Mouse (Mus musculus): ENCODE data around the gene Tpi1.
"Not testable (repeated sequence)": the region's sequence is repeated elsewhere in the genome, so short reads cannot be mapped to it uniquely, and the experiment has no call there.

Tpi1 gene

DNA sequence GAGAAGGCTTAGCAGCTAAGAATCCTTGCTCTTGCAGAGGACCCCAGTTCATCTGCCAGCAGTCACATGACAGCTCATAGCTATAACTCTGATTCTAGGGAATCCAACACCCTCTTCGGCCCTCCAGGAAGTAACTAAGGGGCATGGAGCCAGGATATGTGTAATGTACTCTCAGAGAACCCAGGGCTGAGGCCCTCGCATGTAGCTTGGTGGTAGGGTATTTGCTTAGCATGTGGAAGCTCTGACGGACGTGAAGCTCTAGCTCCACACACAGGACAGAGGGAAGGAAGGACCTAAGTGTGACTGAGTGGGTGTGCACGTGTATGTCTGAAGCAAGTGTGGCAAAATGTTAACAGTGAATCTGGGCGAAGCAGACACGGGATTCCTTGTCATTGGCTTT, 22.3 kb upstream of the Tpi1 start:
- in situ Hi-C loops (cut with MboI; ENCODE audit: low pct_unique_long_range_greater_than_20kb in 1 of 2, low sequenced_read_pairs in 2 of 2, unreplicated experiment in 1 of 2) = no loop called here

- in situ Hi-C loops (cut with MboI; ENCODE audit: low pct_unique_long_range_greater_than_20kb in 1 of 2, low sequenced_read_pairs in 2 of 2, unreplicated experiment in 1 of 2) = no loop called here
Observed at GRCm38 (mm10) chr6:124835531-124835930, 21.4 kb upstream of the Tpi1 start.

DNA sequence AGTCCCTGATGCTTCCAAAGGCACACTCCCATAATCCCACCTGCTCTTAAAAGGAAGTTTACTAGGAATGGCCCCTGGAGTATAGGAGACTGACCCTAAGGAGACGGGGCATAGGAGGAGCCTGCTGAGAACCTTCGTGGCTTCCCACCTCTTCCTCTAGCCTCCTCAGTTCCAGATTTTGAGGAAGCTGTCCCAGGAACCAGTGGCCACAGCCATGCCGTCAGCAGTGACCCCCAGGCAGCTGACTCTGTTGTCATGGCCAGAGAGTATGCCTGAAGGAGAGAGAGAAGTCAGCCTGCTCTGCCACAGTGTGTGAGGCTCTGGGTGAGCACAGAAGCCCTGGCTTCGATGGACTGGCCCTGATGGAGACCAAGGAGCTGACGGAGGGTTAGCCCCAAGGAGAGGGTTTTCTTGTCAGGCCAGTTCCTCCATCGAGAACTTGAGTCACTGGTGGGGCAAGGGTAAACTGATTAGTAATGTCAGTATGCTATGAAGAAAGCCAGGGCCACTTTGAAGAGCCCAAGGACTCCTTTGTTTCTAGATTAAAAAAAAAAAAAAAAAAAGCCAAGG, 20.5 kb upstream of the Tpi1 start:
- in situ Hi-C loops (cut with MboI; ENCODE audit: low pct_unique_long_range_greater_than_20kb in 1 of 2, low sequenced_read_pairs in 2 of 2, unreplicated experiment in 1 of 2) = no loop called here

- in situ Hi-C loops (cut with MboI; ENCODE audit: low pct_unique_long_range_greater_than_20kb in 1 of 2, low sequenced_read_pairs in 2 of 2, unreplicated experiment in 1 of 2) = no loop called here
Observed at GRCm38 (mm10) chr6:124831649-124832048, 17.6 kb upstream of the Tpi1 start.

DNA sequence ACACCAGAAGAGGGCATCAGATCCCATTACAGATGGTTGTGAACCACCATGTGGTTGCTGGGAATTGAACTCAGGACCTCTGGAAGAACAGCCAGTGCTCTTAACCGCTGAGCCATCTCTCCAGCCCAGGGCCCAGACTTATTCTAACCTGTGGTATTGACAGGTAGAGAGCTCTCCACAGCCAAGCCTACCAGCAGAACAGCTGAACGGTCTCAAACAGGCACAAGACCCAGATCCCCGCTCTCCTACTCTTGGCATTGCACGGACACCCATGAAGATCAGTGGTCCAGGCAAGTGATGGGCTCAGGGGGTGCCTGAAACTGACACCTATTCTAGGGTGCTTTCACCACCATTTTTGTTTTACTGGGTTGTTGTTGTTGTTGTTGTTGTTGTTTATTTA, 17.1 kb upstream of the Tpi1 start:
- in situ Hi-C loops (cut with MboI; ENCODE audit: low pct_unique_long_range_greater_than_20kb in 1 of 2, low sequenced_read_pairs in 2 of 2, unreplicated experiment in 1 of 2) = not testable (repeated sequence)

GRCm38 (mm10) chr6:124829799-124830700, 16.0 kb upstream of the Tpi1 start:
- in situ Hi-C loops (cut with MboI; ENCODE audit: low pct_unique_long_range_greater_than_20kb in 1 of 2, low sequenced_read_pairs in 2 of 2, unreplicated experiment in 1 of 2) = no loop called here

DNA sequence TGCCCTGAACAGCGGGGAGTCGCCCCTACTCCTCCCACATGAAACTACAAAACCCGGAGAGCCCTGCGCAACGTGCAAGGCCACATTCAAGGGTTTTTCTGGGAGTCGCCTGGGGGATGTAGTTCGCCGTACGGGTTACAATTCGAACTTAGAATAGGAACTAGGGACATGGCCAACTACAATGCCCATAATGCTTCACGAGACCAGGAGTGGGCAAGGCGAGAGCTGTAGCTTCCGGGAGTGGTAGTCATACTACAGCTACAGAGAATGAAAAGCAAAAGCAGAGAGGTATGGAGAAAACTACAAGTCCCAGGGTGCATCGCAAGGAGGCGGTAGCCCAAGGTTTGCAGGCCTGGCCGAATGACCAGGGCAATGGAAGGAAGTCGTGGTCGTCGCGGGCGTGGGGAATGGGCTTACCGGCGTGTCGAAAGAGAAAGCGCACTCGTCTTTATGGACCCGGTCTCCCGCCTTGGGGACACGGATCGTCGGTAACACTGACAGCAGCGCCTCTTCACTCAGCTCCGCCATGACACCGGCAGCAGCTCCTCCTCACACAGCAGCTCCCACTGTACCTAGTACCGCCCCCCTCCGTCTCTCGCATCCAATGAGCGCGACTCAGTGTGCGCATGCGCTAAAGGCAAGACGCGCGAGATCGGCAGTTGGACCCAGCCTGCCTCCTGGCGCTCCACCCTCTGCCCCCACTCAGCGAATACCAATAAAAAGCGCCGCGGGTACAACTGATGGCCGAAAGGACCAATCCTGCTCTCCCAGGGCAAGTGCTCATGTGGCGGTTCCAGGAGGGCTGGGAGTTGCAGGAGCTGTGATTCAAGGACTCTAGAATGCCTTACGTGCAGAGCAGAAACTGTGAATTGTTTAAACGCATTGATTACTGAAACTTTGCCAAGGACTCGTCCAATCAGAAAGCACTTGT, 15.0 kb upstream of the Tpi1 start, which contains the start of the genes Usp5 and Cdca3:
Gene Usp5 (minus strand): TSS at position 617 of the 931 bp plus-strand sequence.
Gene Cdca3 (plus strand): TSS at position 680 of the 931 bp plus-strand sequence.
- in situ Hi-C loops (cut with MboI; ENCODE audit: low pct_unique_long_range_greater_than_20kb in 1 of 2, low sequenced_read_pairs in 2 of 2, unreplicated experiment in 1 of 2) = no loop called here

- in situ Hi-C loops (cut with MboI; ENCODE audit: low pct_unique_long_range_greater_than_20kb in 1 of 2, low sequenced_read_pairs in 2 of 2, unreplicated experiment in 1 of 2) = no loop called here
Observed at GRCm38 (mm10) chr6:124828101-124828592, 14.1 kb upstream of the Tpi1 start.

DNA sequence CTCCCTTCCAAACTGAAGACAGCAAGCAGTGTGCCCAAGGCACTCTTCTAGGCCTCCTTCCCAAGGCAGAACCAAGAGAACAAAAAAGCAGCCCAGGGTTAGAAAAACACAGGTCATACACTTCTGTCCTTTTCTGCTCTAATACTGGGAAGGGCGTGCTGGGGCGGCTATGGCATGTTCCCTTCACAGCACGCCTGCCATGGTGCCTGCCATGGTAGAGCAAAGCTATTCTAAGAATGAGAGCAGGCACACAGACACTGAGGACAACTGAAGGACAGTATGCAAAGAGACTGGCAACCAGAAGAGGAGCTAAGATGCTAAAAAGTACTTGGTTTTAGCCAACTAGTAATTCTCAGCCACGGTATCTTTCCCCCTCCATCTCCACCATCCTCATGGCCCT, 8.0 kb upstream of the Tpi1 start:
- in situ Hi-C loops (cut with MboI; ENCODE audit: low pct_unique_long_range_greater_than_20kb in 1 of 2, low sequenced_read_pairs in 2 of 2, unreplicated experiment in 1 of 2) = no loop called here

DNA sequence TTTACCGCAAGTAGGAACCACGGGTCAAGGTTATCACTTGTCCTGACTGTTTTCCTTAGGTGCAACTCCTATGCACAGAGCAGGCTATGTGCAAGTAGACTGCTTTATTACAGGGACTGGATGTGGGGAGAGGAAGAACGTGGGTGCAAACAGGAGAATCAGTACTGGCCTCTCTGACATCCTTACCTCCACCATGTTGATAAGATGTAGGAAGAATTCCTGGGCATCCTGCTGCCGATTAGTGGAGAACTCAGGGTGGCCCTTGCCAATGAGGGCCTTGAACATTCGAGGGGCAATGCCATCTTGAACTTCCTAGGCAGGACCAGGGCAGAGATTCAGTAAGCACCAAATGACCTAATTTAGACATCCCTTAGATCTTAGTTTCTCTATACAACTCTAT, 6.8 kb upstream of the Tpi1 start:
- in situ Hi-C loops (cut with MboI; ENCODE audit: low pct_unique_long_range_greater_than_20kb in 1 of 2, low sequenced_read_pairs in 2 of 2, unreplicated experiment in 1 of 2) = no loop called here

GRCm38 (mm10) chr6:124817971-124818370, 3.9 kb upstream of the Tpi1 start:
- in situ Hi-C loops (cut with MboI; ENCODE audit: low pct_unique_long_range_greater_than_20kb in 1 of 2, low sequenced_read_pairs in 2 of 2, unreplicated experiment in 1 of 2) = no loop called here

DNA sequence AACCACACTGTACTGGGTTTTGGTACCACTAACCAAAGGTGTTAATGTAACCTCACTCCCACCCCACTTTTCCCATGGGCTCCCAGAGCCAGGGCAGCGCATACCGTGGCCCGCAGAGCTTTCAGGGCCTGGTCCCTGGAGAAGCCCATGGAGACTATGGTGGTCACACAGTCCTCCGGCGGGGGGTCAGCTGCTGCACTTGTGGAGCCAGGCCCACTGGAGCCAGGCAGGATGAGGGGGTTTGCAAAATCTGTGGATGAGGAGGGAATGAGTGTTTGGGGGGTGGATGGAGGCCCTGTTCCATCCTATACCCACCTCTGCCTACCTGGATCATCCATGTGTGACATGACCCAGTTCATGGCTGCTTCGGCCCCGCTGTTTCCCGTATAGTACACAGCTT, 3.5 kb upstream of the Tpi1 start:
- in situ Hi-C loops (cut with MboI; ENCODE audit: low pct_unique_long_range_greater_than_20kb in 1 of 2, low sequenced_read_pairs in 2 of 2, unreplicated experiment in 1 of 2) = no loop called here

DNA sequence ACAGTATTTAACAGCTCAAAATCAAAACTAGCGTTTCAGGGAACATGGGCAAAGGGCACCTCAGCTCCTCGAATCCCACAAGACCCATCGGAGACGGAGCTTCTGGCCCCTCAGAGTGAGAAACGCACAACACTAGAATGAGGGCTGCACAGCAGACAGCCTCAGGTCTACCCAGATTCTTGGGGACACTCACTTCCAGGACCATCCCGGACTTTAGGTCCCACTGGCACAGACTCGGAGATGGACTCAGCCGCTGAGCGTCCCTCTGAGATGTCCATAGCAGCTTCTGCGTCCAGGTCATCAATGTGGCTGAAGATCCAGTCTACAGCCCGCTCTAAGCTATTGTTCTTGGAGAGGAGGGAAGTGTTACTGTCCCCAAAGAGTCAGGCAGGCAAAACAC, 3.0 kb upstream of the Tpi1 start:
- in situ Hi-C loops (cut with MboI; ENCODE audit: low pct_unique_long_range_greater_than_20kb in 1 of 2, low sequenced_read_pairs in 2 of 2, unreplicated experiment in 1 of 2) = no loop called here

GRCm38 (mm10) chr6:124816611-124817010, 2.5 kb upstream of the Tpi1 start:
- in situ Hi-C loops (cut with MboI; ENCODE audit: low pct_unique_long_range_greater_than_20kb in 1 of 2, low sequenced_read_pairs in 2 of 2, unreplicated experiment in 1 of 2) = no loop called here

DNA sequence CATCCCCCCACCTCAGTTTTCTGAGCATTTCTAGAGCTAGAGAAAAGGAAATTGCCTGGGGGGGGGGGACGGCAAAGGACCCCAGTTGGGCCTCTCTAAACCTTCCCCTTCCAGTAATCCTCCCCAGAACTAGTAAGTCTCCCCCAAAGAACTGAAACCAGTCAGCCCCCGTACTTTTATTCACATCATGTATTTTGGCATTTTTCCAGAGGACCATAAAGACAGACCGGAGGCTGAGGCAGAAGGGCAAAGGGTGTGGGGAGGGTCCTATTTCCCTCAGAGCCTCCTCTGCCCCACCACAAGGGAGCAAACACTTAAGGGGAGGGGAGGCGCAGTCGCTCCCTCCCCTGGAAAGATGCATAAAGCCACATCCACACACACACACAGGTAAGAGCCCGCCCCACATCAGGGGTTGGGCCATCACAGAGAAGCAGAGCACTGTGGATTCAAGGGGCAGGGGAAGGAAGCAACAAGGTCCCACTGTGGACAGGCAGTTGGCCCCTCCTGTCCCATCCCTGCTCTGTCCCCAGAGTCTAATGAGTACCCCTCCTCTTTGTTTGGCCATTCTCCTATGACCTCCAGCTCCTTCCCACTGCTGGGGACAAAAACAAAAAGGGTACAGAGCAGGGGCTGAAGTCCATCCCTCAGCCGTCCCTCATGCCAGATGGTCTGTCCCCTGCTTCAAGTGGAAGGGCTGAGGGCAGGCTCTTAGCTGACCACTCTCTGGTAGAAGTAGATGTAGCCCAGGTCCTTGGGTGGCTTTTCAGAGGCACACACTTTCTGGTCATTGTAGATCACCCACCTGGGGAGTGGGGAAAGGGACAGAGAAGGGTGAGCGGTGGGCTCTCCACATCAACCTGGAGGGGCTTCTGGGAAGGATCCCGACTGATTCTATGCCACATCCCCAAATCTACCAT, 1.0 kb upstream of the Tpi1 start:
- in situ Hi-C loops (cut with MboI; ENCODE audit: low pct_unique_long_range_greater_than_20kb in 1 of 2, low sequenced_read_pairs in 2 of 2, unreplicated experiment in 1 of 2) = no loop called here

GRCm38 (mm10) chr6:124814448-124814847, 352 bp upstream of the Tpi1 start:
- in situ Hi-C loops (cut with MboI; ENCODE audit: low pct_unique_long_range_greater_than_20kb in 1 of 2, low sequenced_read_pairs in 2 of 2, unreplicated experiment in 1 of 2) = no loop called here

DNA sequence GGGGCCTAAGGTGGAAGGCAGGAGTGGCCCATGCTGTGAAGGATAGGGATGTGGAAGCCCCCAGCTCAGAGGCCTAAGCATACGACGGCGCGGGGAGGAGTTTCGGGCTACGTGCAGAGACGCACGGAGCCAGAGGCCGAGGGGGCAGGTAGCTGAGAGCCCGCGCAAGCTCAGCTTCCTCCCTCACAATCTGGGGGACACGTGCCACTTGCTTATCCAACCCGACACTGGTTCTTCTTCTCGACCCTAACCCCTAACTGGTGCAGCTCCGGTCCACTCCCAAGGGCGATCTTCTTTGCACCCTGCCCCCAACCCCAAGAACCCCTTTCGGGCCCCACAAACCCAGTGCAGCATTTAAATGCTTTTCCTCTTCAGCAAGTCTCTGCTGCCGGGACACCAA, 600 bp downstream of the Tpi1 start:
- in situ Hi-C loops (cut with MboI; ENCODE audit: low pct_unique_long_range_greater_than_20kb in 1 of 2, low sequenced_read_pairs in 2 of 2, unreplicated experiment in 1 of 2) = no loop called here

DNA sequence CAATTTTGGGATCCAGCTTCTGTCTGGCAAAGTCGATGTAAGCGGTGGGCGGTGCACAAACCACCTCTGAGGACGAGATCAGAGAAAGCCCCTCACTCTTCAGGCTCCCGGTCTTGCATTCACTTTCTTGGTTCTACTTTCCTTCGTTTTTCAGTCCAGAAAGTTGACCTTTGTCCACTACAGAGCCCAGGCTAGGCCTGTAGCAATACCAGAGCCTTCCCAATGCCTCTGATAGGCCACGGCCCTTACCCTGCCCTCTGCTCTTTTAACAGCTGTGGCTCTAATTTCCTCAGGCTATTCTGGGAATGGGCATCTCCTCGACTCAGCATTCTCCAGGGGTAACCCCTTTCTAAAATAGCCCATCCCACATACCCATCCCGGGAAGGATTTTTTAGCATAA, 1.2 kb downstream of the Tpi1 start:
- in situ Hi-C loops (cut with MboI; ENCODE audit: low pct_unique_long_range_greater_than_20kb in 1 of 2, low sequenced_read_pairs in 2 of 2, unreplicated experiment in 1 of 2) = no loop called here

All from mouse embryonic stem cell (cell line).